Mouse (Mus musculus) spleen, adult 2 months (tissue): ENCODE results near the gene Ptprq.

Source experiments
- CTCF ChIP-seq: fragments of 200-500 bp; IDR thresholded peaks from 2 replicates; pipeline ENCODE4 v1.5.1; 2011; ENCODE audit warnings: mild to moderate bottlenecking, inconsistent platforms; ENCODE audit not compliant: insufficient read depth, insufficient read length, insufficient replicate concordance; ENCODE audit errors: extremely low read depth
- POLR2A ChIP-seq: fragments of 200-500 bp; IDR thresholded peaks from 2 replicates; pipeline ENCODE4 v1.6.1; 2011; ENCODE audit warnings: low read depth, low read length, inconsistent platforms

DNA sequence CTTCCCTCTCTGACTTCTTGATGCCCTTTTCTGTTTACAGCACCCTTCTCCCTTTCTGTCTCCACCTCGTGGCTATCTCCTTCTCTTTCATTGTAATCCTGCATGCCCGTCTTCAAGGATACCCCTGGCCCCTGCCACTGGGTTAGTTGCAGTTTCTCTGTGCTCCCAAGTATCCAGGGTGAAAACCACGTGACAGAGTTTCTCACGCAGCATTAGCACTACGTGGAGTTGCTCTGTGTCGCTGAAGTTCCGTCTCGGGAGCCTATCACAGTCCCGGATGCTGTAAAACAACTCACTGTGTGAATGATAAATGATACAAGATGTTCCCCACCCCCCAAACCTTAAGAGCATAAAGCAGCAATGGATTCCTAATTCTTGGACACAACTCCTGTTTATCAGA, 26.9 kb upstream of the Ptprq start:
- no peak for TF ChIP-seq POLR2A
- no peak for TF ChIP-seq CTCF
